Mouse (Mus musculus) forebrain, embryonic 16.5 days (tissue): ENCODE measurements around the gene Fam160b1. TPM values are rescaled to one million over a fixed set of nuclear protein-coding genes. Genes with fewer than 3 reads are reported as not detected.

Experiments used
- ATAC-seq: fragments of 200-750 bp; cut with Nextera tagmentation; 2 replicates; pipeline ENCODE4 v1.8.0; 2017; ENCODE audit warnings: mild to moderate bottlenecking, moderate library complexity
- H3K27ac ChIP-seq: fragments of 300-500 bp; sonication (generic); 2 replicates; pipeline ENCODE4 v1.5.1; 2014; ENCODE audit warnings: low read length, control low read depth
- H3K27me3 ChIP-seq: fragments of 300-500 bp; sonication (generic); replicated peaks from 2 replicates; pipeline ENCODE4 v1.6.1; 2014; ENCODE audit warnings: low read length; ENCODE audit not compliant: control insufficient read depth, insufficient read depth
- H3K36me3 ChIP-seq: fragments of 300-500 bp; sonication (generic); 2 replicates; pipeline ENCODE4 v1.6.1; 2014; ENCODE audit not compliant: control insufficient read depth, insufficient read depth
- H3K4me1 ChIP-seq: fragments of 300-500 bp; sonication (generic); replicated peaks from 2 replicates; pipeline ENCODE4 v1.6.1; 2014; ENCODE audit warnings: low read length; ENCODE audit not compliant: control insufficient read depth, insufficient read depth
- H3K4me2 ChIP-seq: fragments of 300-500 bp; sonication (generic); 2 replicates; pipeline ENCODE4 v1.6.1; 2014; ENCODE audit warnings: mild to moderate bottlenecking, low read length, control low read depth
- H3K4me3 ChIP-seq: fragments of 300-500 bp; sonication (generic); replicated peaks from 2 replicates; pipeline ENCODE4 v1.5.1; 2014; ENCODE audit warnings: mild to moderate bottlenecking, low read length, control low read depth
- H3K9ac ChIP-seq: fragments of 300-500 bp; sonication (generic); replicated peaks from 2 replicates; pipeline ENCODE4 v1.6.1; 2014; ENCODE audit warnings: low read depth, low read length, control low read depth
- H3K9me3 ChIP-seq: fragments of 300-500 bp; sonication (generic); 2 replicates; pipeline ENCODE4 v1.6.1; 2016; ENCODE audit warnings: low read length; ENCODE audit not compliant: control insufficient read depth
- WGBS: fragments of 180-500 bp; shearing (Covaris S2); extraction: QIAGEN DNeasy Blood & Tissue Kit; methylation state at CpG from one replicate; pipeline ENCODE4 v1.1.7; 2014; 5-methylcytosine and 5-hydroxymethylcytosine counted together
- polyA plus RNA-seq: library from polyadenylated mRNA; unstranded; fragments of >200 nt; fragmentation: Nextera tagmentation; extraction: Ambion mirVana; gene quantifications from 2 replicates; pipeline ENCODE4 v1.2.1, GENCODE M21; 2015

Gene Fam160b1
- polyA plus RNA-seq, 1 experiment from 2014 or later, result 14.7 TPM

- Histone ChIP-seq H3K4me2 (no peak overlapping the region), H3K36me3 (no peaks in the 10 kb centered on the region), H3K9me3 (no peaks in the 10 kb centered on the region), H3K4me3 (no peak overlapping the region), H3K9ac (no peak overlapping the region), H3K4me1 (no peaks in the 10 kb centered on the region), H3K27ac (no peak overlapping the region), H3K27me3 (0 out of 2 replicates have a peak, but pooled peaks cover 2% of the 10 kb centered on the region)
- no peak for ATAC-seq
- WGBS, result 58% methylated on average over 6 of the region's 6 CpGs
Observed at GRCm38 (mm10) chr19:57402364-57402763, 41.9 kb downstream of the Fam160b1 start.

GRCm38 (mm10) chr19:57403700-57404501 is 43.4 kb downstream of the Fam160b1 start:
- WGBS, result 13% methylated on average over 24 of the region's 24 CpGs

GRCm38 (mm10) chr19:57404502-57404848 is 44.0 kb downstream of the Fam160b1 start:
- Histone ChIP-seq H3K4me3 (no peak overlapping the region), H3K4me2 (peak overlapping the region; percentile 37), H3K27me3 (0 out of 2 replicates have a peak, but pooled peaks cover 2% of the 10 kb centered on the region), H3K9ac (no peak overlapping the region), H3K9me3 (no peaks in the 10 kb centered on the region), H3K27ac (no peak overlapping the region), H3K36me3 (no peaks in the 10 kb centered on the region), H3K4me1 (no peaks in the 10 kb centered on the region)
- 0 out of 2 replicates have a peak, but pooled peaks have one; percentile 23 for ATAC-seq
- WGBS, result 13% methylated on average over 9 of the region's 9 CpGs

More at GRCm38 (mm10) chr19:57403700-57404501, 43.4 kb downstream of the Fam160b1 start:
- 0 out of 2 replicates have a peak, but pooled peaks cover 2% of the 10 kb centered on the region for H3K27me3 ChIP-seq
- no peaks in the 10 kb centered on the region for H3K4me1 ChIP-seq
- peak overlapping the region; percentile 37 for H3K4me2 ChIP-seq
- no peak overlapping the region for H3K27ac ChIP-seq
- H3K9me3 ChIP-seq, result no peaks in the 10 kb centered on the region
- no peak overlapping the region for H3K4me3 ChIP-seq
- no peak overlapping the region for H3K9ac ChIP-seq
- peak; percentile 36; the same call in 1 of the 2 replicates for ATAC-seq
- no peaks in the 10 kb centered on the region for H3K36me3 ChIP-seq

- Histone ChIP-seq H3K4me3 (no peak overlapping the region), H3K9me3 (no peaks in the 10 kb centered on the region), H3K9ac (no peak overlapping the region), H3K4me1 (peaks cover 5% of the 10 kb centered on the region), H3K4me2 (no peak overlapping the region), H3K27ac (no peak overlapping the region), H3K36me3 (no peaks in the 10 kb centered on the region), H3K27me3 (0 out of 2 replicates have a peak, but pooled peaks cover 2% of the 10 kb centered on the region)
- no peak for ATAC-seq
- WGBS, result 96% methylated on average over 1 of the region's 1 CpGs
Observed at GRCm38 (mm10) chr19:57407947-57408346, 47.5 kb downstream of the Fam160b1 start.

GRCm38 (mm10) chr19:57411375-57412196 is 51.1 kb downstream of the Fam160b1 start:
- 34% methylated on average over 29 of the region's 29 CpGs for WGBS
- H3K27ac ChIP-seq, result no peak overlapping the region
- H3K9me3 ChIP-seq, result no peaks in the 10 kb centered on the region
- H3K4me1 ChIP-seq, result peaks cover 5% of the 10 kb centered on the region
- peak; percentile 45; the same call in 1 of the 2 replicates for ATAC-seq
- H3K4me3 ChIP-seq, result no peak overlapping the region
- H3K36me3 ChIP-seq, result no peaks in the 10 kb centered on the region
- no peaks in the 10 kb centered on the region for H3K27me3 ChIP-seq
- peak overlapping the region; percentile 12 for H3K4me2 ChIP-seq
- peak overlapping the region; percentile 20; the same call in 1 of the 2 replicates for H3K9ac ChIP-seq

GRCm38 (mm10) chr19:57413170-57413569 is 52.7 kb downstream of the Fam160b1 start:
- Histone ChIP-seq H3K27ac (no peak overlapping the region), H3K4me3 (no peak overlapping the region), H3K9ac (no peak overlapping the region), H3K27me3 (peaks cover 3% of the 10 kb centered on the region; the same call in 1 of the 2 replicates), H3K4me1 (peaks cover 5% of the 10 kb centered on the region), H3K36me3 (no peaks in the 10 kb centered on the region), H3K4me2 (no peak overlapping the region), H3K9me3 (no peaks in the 10 kb centered on the region)
- WGBS, result 87% methylated on average over 3 of the region's 3 CpGs
- ATAC-seq, result no peak

GRCm38 (mm10) chr19:57413918-57414317 is 53.4 kb downstream of the Fam160b1 start:
- WGBS, result 82% methylated on average over 6 of the region's 6 CpGs
- H3K27ac ChIP-seq, result no peak overlapping the region
- no peaks in the 10 kb centered on the region for H3K9me3 ChIP-seq
- H3K36me3 ChIP-seq, result no peaks in the 10 kb centered on the region
- ATAC-seq, result no peak
- H3K4me1 ChIP-seq, result peaks cover 5% of the 10 kb centered on the region
- no peak overlapping the region for H3K9ac ChIP-seq
- no peak overlapping the region for H3K4me2 ChIP-seq
- no peak overlapping the region for H3K4me3 ChIP-seq
- peaks cover 3% of the 10 kb centered on the region; the same call in 1 of the 2 replicates for H3K27me3 ChIP-seq

- H3K27ac ChIP-seq, result no peak overlapping the region
- no peak overlapping the region for H3K9ac ChIP-seq
- 88% methylated on average over 8 of the region's 8 CpGs for WGBS
- no peaks in the 10 kb centered on the region for H3K9me3 ChIP-seq
- H3K27me3 ChIP-seq, result peaks cover 3% of the 10 kb centered on the region; the same call in 1 of the 2 replicates
- H3K4me2 ChIP-seq, result no peak overlapping the region
- no peak overlapping the region for H3K4me3 ChIP-seq
- no peaks in the 10 kb centered on the region for H3K36me3 ChIP-seq
- H3K4me1 ChIP-seq, result peaks cover 5% of the 10 kb centered on the region
- no peak for ATAC-seq
Observed at GRCm38 (mm10) chr19:57415031-57415807, 54.7 kb downstream of the Fam160b1 start.
